Mouse (Mus musculus): ENCODE data around the gene Fip1l1. TPM values are rescaled to one million over a fixed set of nuclear protein-coding genes. Genes with fewer than 3 reads are reported as not detected.

Gene Fip1l1
- polyA plus RNA-seq, 1 experiment, result 52.0 TPM

- Histone ChIP-seq H3K4me1 (ENCODE audit: control insufficient read depth, insufficient read depth, low read length) (no peaks in the 10 kb centered on the region), H3K27ac (ENCODE audit: insufficient read depth, low read length) (no peak overlapping the region), H3K4me3 (ENCODE audit: insufficient read depth, low read length) (no peak overlapping the region)
- TF ChIP-seq CTCF (IDR thresholded peaks at IDR 0.05; ENCODE audit: extremely low read depth, insufficient read depth, low read length), result no peak
- TF ChIP-seq POLR2A (IDR thresholded peaks at IDR 0.05; ENCODE audit: extremely low read depth, insufficient read depth, low read length), result no peak
Measured at GRCm38 (mm10) chr5:74606213-74606612, 71.0 kb downstream of the Fip1l1 start.

DNA sequence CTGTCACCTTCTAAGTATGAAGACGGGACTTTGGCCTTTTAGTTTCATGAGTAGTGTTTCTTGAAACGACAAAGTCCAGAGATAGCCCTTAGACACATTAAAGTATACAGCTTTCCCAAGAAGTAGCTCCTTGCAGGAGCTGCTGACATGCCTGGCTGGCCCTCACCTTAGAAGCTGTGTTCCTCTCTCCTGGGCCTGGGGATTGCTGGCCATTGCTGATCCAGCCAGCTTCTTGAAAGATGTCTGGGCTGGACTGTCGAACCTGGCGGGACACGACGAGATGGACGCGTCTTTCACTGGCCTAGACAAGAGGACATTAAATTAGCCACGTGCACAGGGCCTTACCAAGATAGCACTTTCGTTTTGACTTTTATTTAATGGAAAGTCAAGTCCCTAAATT, 75.3 kb downstream of the Fip1l1 start:
- TF ChIP-seq POLR2A (IDR thresholded peaks at IDR 0.05; ENCODE audit: extremely low read depth, insufficient read depth, low read length) (no peak), CTCF (IDR thresholded peaks at IDR 0.05; ENCODE audit: extremely low read depth, insufficient read depth, low read length) (no peak)
- Histone ChIP-seq H3K4me3 (ENCODE audit: insufficient read depth, low read length) (no peak overlapping the region), H3K4me1 (ENCODE audit: control insufficient read depth, insufficient read depth, low read length) (no peaks in the 10 kb centered on the region; the same call in 1 of the 2 replicates), H3K27ac (ENCODE audit: insufficient read depth, low read length) (no peak overlapping the region)

DNA sequence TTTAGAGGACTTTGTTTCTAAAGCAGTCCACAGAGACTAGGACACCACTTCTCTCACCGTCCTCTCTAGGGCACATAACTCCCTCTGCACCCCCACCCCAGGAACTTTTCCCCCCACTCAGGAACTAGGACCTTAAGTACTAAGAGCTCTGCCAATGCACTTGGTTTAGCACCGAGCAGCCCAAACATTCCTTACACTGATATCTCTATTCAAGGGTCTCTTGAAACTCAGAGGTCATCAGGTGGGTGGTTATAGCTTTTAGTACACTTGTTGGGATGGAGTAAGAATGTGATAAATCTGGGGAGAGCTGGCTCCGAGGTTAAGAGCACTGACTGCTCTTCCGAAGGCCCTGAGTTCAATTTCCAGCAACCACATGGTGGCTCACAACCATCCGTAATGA, 77.5 kb downstream of the Fip1l1 start:
- H3K4me3 ChIP-seq (ENCODE audit: insufficient read depth, low read length), result no peak overlapping the region
- no peak for TF ChIP-seq POLR2A (IDR thresholded peaks at IDR 0.05; ENCODE audit: extremely low read depth, insufficient read depth, low read length)
- TF ChIP-seq CTCF (IDR thresholded peaks at IDR 0.05; ENCODE audit: extremely low read depth, insufficient read depth, low read length), result no peak
- H3K4me1 ChIP-seq (ENCODE audit: control insufficient read depth, insufficient read depth, low read length), result no peaks in the 10 kb centered on the region; the same call in 1 of the 2 replicates
- H3K27ac ChIP-seq (ENCODE audit: insufficient read depth, low read length), result no peak overlapping the region

DNA sequence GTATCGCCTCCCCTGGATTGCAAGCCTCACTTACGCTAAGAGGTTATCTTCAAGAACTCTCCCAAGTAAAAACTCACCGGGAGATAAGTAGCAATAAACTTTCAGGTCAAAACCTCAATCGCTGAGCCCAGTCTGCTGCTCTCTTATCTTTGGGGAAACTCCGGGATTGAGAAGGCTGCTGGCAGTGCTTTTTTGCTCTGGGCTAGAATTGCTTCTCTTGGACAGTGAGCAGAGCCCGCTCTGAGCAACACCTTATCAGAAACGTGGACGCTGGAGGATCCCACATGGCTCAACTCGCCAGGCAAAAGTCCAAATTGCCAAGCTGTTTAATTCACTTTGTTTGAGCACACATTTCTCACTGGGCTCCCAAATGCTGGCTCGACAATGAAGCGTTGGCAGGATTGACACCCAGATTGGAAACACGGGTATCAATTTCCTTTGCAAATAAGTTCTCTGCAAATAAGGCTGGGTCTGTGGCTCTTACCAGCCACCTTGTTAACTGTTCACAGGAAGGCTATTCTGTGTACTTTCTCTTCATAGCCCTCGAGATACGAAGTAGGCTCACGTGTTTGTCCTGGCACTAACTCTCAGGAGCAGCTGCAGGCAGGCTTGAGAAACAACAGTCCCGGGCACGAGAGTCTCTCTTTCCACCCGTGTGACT, 78.4 kb downstream of the Fip1l1 start:
- no peak for TF ChIP-seq CTCF (IDR thresholded peaks at IDR 0.05; ENCODE audit: extremely low read depth, insufficient read depth, low read length)
- TF ChIP-seq POLR2A (IDR thresholded peaks at IDR 0.05; ENCODE audit: extremely low read depth, insufficient read depth, low read length), result no peak
- H3K4me3 ChIP-seq (ENCODE audit: insufficient read depth, low read length), result no peak overlapping the region
- no peaks in the 10 kb centered on the region; the same call in 1 of the 2 replicates for H3K4me1 ChIP-seq (ENCODE audit: control insufficient read depth, insufficient read depth, low read length)
- no peak overlapping the region for H3K27ac ChIP-seq (ENCODE audit: insufficient read depth, low read length)

DNA sequence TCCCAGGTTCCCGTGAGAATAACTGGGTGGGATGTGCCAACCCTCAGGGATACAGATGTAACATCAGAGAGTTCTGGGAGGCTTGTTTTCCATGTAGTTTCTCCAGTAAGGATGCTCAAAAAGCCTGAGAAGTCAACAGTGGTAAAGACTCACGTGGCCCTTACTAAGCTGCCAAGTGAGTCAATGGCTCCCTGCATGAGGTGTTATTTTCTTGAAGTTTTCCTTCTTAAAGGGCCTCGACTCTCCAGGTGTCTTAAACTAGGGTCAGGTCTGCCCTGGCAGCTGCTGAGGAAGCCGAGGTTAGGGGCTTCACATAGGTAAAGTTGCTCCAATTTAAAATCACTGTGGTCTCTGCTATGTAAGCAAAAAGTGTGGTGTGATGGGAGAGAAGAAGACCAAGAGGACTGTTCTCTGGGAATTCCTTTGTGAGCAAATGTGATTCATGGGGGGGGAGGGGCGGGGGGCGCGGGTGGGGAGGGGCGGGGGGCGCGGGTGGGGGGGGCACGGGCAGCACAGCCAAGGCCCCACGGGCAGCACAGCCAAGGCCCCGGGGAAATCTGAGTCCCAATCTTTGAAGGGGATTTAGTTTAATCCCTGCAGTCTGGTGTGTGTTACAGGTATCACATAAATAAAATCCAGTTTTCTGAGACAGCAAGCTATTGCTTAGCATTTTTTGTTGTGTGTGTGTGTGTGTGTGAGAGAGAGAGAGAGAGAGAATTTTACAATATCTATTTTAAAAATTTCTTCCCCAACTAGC, 82.7 kb downstream of the Fip1l1 start:
- Histone ChIP-seq H3K4me3 (ENCODE audit: insufficient read depth, low read length) (no peak overlapping the region), H3K27ac (ENCODE audit: insufficient read depth, low read length) (no peak overlapping the region), H3K4me1 (ENCODE audit: control insufficient read depth, insufficient read depth, low read length) (no peaks in the 10 kb centered on the region; the same call in 1 of the 2 replicates)
- TF ChIP-seq CTCF (IDR thresholded peaks at IDR 0.05; ENCODE audit: extremely low read depth, insufficient read depth, low read length) (no peak), POLR2A (IDR thresholded peaks at IDR 0.05; ENCODE audit: extremely low read depth, insufficient read depth, low read length) (no peak)

DNA sequence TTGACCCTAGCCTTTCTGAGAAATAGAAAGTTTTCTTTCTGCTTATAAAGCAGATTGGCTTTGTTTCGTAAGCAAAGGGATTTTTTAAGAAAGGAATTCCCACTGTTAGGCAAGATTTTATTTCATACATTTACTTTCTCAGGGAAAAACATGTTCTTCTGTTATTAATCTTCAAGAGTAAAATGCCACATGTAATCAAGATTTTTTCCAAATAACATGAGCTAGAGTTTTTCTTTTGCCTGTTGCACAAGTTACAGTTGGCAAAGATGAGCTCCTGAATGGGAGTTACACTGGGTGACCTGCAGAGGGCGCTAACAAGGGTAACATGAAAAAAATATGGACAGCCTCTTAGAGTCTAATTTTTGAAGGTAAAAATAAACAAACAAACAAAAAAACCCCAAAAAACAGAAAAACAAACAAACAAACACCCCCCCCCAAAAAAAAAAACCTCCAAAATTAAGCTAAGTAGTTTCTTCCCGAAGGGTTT, 83.4 kb downstream of the Fip1l1 start:
- Histone ChIP-seq H3K4me3 (ENCODE audit: insufficient read depth, low read length) (no peak overlapping the region), H3K4me1 (ENCODE audit: control insufficient read depth, insufficient read depth, low read length) (no peaks in the 10 kb centered on the region; the same call in 1 of the 2 replicates), H3K27ac (ENCODE audit: insufficient read depth, low read length) (no peak overlapping the region)
- TF ChIP-seq CTCF (IDR thresholded peaks at IDR 0.05; ENCODE audit: extremely low read depth, insufficient read depth, low read length) (peak; percentile 43), POLR2A (IDR thresholded peaks at IDR 0.05; ENCODE audit: extremely low read depth, insufficient read depth, low read length) (no peak)

- H3K27ac ChIP-seq (ENCODE audit: insufficient read depth, low read length), result no peak overlapping the region
- TF ChIP-seq POLR2A (IDR thresholded peaks at IDR 0.05; ENCODE audit: extremely low read depth, insufficient read depth, low read length) (no peak), CTCF (IDR thresholded peaks at IDR 0.05; ENCODE audit: extremely low read depth, insufficient read depth, low read length) (no peak)
- H3K4me1 ChIP-seq (ENCODE audit: control insufficient read depth, insufficient read depth, low read length), result no peaks in the 10 kb centered on the region
- no peak overlapping the region for H3K4me3 ChIP-seq (ENCODE audit: insufficient read depth, low read length)
Measured at GRCm38 (mm10) chr5:74621691-74622470, 86.6 kb downstream of the Fip1l1 start.

DNA sequence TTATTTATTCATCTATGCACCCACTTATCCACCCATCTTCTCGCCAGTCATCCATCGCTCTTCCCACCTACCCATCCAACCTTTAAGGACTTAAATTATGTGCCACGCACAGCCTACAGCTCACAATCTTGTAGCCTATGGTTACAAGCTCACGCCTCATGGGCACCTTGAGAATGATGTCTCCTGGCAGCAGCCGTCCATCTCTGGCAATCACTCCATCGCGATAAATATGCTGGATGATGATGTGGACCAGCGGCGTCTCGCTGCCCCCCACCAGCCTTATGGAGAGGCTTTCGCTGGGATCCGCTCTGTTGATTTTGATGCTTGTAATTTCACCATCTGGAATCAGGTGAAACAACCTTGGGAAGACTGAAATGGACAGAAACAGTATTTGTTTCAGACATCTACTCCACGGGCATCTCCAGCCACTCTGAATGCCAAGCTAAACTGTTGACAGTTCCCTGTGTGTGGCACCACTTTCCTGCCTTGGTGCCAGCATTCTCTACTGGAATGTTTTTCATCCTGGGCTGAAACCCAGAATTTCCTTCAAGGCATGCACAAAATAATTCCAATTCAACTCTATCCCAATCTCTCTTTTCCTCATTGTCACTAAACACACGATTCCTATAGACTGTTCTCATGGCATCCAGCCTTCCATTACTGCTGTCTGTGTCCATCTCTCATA, 88.2 kb downstream of the Fip1l1 start:
- H3K4me1 ChIP-seq (ENCODE audit: control insufficient read depth, insufficient read depth, low read length), result no peaks in the 10 kb centered on the region
- no peak for TF ChIP-seq CTCF (IDR thresholded peaks at IDR 0.05; ENCODE audit: extremely low read depth, insufficient read depth, low read length)
- no peak for TF ChIP-seq POLR2A (IDR thresholded peaks at IDR 0.05; ENCODE audit: extremely low read depth, insufficient read depth, low read length)
- no peak overlapping the region for H3K4me3 ChIP-seq (ENCODE audit: insufficient read depth, low read length)
- H3K27ac ChIP-seq (ENCODE audit: insufficient read depth, low read length), result no peak overlapping the region

DNA sequence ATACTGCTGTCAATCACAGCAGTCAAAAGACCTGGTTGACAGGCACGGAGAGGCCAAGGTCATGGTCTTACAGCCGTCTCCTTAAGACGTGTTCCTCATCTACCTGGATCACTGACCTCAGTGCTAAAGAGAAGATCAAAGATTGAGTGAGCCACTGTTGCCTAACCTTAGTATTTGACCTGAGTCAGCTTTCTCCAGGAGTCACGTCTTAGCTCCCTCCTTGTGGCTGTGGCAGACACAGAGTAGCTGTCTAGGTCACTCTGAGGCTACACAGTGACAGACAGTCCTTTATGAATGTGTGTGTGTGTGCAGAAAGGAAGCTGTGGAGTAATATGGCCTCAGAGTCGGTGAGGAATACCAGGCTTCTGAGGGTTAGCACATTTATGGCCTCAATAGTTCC, 89.1 kb downstream of the Fip1l1 start:
- TF ChIP-seq CTCF (IDR thresholded peaks at IDR 0.05; ENCODE audit: extremely low read depth, insufficient read depth, low read length) (no peak), POLR2A (IDR thresholded peaks at IDR 0.05; ENCODE audit: extremely low read depth, insufficient read depth, low read length) (no peak)
- Histone ChIP-seq H3K4me3 (ENCODE audit: insufficient read depth, low read length) (no peak overlapping the region), H3K27ac (ENCODE audit: insufficient read depth, low read length) (no peak overlapping the region), H3K4me1 (ENCODE audit: control insufficient read depth, insufficient read depth, low read length) (no peaks in the 10 kb centered on the region)
